Mouse (Mus musculus) forebrain, embryonic 15.5 days (tissue): ENCODE measurements around the gene Cdh1. TPM values are rescaled to one million over a fixed set of nuclear protein-coding genes. Genes with fewer than 3 reads are reported as not detected.

Experiments
- ATAC-seq: fragments of 200-750 bp; cut with Nextera tagmentation; replicated peaks from 2 replicates; pipeline ENCODE4 v1.8.0; 2017; ENCODE audit warnings: mild to moderate bottlenecking, moderate TSS enrichment, moderate library complexity
- H3K27ac ChIP-seq: fragments of 300-500 bp; sonication (generic); replicated peaks from 2 replicates; pipeline ENCODE4 v1.5.1; 2015; ENCODE audit warnings: mild to moderate bottlenecking, inconsistent platforms
- H3K27me3 ChIP-seq: fragments of 300-500 bp; sonication (generic); 2 replicates; pipeline ENCODE4 v1.6.1; 2015; ENCODE audit warnings: inconsistent platforms
- H3K36me3 ChIP-seq: fragments of 300-500 bp; sonication (generic); 2 replicates; pipeline ENCODE4 v1.6.1; 2015; ENCODE audit warnings: mild to moderate bottlenecking, inconsistent platforms
- H3K4me1 ChIP-seq: fragments of 300-500 bp; sonication (generic); 2 replicates; pipeline ENCODE4 v1.6.1; 2015; ENCODE audit warnings: inconsistent platforms
- H3K4me2 ChIP-seq: fragments of 300-500 bp; sonication (generic); replicated peaks from 2 replicates; pipeline ENCODE4 v1.6.1; 2015; ENCODE audit warnings: mild to moderate bottlenecking, inconsistent platforms
- H3K4me3 ChIP-seq: fragments of 300-500 bp; sonication (generic); 2 replicates; pipeline ENCODE4 v1.5.1; 2015; ENCODE audit warnings: mild to moderate bottlenecking, inconsistent platforms
- H3K9ac ChIP-seq: fragments of 300-500 bp; sonication (generic); replicated peaks from 2 replicates; pipeline ENCODE4 v1.6.1; 2015; ENCODE audit warnings: mild to moderate bottlenecking, inconsistent platforms
- H3K9me3 ChIP-seq: fragments of 300-500 bp; sonication (generic); 2 replicates; pipeline ENCODE4 v1.6.1; 2016; ENCODE audit warnings: inconsistent platforms
- WGBS: fragments of 180-500 bp; shearing (Covaris S2); methylation state at CpG from one replicate; pipeline ENCODE4 v1.1.7; 2015; ENCODE audit warnings: mixed read lengths; 5-methylcytosine and 5-hydroxymethylcytosine counted together
- polyA plus RNA-seq: library from polyadenylated mRNA; unstranded; fragments of >200 nt; fragmentation: Nextera tagmentation; extraction: Ambion mirVana; gene quantifications from 2 replicates; pipeline ENCODE4 v1.2.1, GENCODE M21; 2015

The Cdh1 gene
- polyA plus RNA-seq, 1 experiment from 2014 or later = 1.2 TPM

DNA sequence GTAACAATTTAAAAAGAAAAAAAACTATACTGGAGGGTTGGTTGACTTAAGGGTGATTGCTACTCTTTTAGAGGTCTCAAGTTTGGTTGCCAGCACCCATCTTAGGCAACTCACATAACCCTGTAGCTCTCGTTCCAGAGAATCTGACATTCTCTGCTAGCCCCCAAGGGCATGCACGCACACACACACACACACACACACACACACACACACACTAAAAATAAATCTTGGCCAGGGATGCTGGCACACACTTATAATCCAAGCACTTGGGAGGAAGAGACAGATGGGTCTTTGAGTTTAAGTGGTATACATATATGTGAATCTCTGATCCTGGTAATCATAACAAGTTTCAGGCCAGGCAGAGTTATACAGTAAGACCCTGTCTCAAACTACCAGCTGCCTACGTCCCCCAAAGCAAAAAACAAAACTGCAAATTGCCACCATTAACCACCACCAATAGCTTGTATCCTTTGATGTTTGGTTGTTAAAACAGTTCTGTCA, 94.6 kb downstream of the Cdh1 start:
- Histone ChIP-seq H3K36me3 (no peaks in the 10 kb centered on the region; the same call in 1 of the 2 replicates), H3K4me3 (no peak overlapping the region), H3K9me3 (no peaks in the 10 kb centered on the region), H3K4me1 (no peaks in the 10 kb centered on the region), H3K4me2 (no peak overlapping the region), H3K9ac (no peak overlapping the region), H3K27ac (no peak overlapping the region), H3K27me3 (no peaks in the 10 kb centered on the region)
- no peak; the same call in 1 of the 2 replicates for ATAC-seq
- 69% methylated on average over 3 of the region's 3 CpGs for WGBS

DNA sequence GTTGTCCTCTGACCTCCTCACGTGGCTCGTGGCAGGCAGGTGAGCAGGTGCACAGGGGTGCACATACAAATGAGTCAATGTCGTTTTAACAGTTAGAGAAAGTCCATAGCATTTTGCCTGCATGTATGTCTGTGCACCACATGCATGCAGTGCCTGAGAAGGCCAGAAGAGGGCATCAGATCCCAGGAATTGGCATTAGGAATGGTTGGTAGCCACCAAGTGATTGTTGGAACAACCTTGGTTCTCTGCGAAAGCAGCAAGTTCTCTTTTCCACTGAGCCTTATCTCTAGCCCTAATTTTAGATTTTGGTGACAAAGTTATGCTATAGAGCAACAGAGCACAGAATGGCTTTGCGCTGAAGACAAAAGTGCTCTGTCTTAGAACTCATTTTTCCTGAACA, 96.4 kb downstream of the Cdh1 start:
- no peak for ATAC-seq
- no peaks in the 10 kb centered on the region for H3K9me3 ChIP-seq
- no peak overlapping the region for H3K4me2 ChIP-seq
- no peak overlapping the region for H3K27ac ChIP-seq
- H3K9ac ChIP-seq = no peak overlapping the region
- WGBS = 73% methylated on average over 5 of the region's 5 CpGs
- H3K36me3 ChIP-seq = no peaks in the 10 kb centered on the region; the same call in 1 of the 2 replicates
- no peaks in the 10 kb centered on the region for H3K4me1 ChIP-seq
- H3K27me3 ChIP-seq = no peaks in the 10 kb centered on the region
- H3K4me3 ChIP-seq = no peak overlapping the region

DNA sequence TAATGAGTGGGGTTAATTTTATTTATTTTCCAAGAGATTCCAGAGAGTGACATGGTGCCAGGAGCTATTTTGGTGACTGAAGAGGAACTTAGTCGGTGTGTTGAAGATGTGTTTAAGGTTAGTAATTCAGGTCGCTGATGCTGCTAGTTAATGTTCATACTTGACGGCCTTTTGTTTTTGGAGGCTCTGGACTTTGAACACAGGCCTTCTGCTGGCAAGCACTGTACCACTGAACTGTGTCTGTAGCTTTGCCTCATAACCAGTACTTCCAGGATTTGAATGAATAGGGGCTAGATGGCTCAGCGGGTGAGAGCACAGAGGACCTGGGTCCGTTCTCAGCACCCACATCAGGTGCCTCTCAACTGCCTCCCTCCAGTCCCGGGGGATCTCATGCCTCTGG, 97.0 kb downstream of the Cdh1 start:
- H3K36me3 ChIP-seq = no peaks in the 10 kb centered on the region; the same call in 1 of the 2 replicates
- WGBS = 91% methylated on average over 6 of the region's 6 CpGs
- ATAC-seq = no peak

DNA sequence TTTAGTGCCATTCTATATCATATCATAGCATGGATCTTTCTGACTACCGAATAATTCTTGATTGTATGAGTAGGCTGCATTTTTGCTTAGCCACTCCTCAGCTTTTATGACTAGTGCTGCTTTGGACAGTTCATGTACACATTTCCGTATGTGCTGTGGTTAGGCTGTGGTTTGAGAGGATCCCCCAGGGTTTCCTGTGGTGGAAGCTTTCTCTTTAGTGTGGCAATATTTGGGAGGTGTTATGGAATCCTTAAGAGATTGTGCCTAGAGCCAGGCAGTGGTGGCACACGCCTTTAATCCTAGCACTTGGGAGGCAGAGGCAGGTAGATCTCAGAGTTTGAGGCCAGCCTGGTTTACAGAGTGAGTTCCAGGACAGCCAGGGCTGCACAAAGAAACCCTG, 98.2 kb downstream of the Cdh1 start:
- Histone ChIP-seq H3K4me2 (no peak overlapping the region), H3K9ac (no peak overlapping the region), H3K4me3 (no peak overlapping the region), H3K4me1 (no peaks in the 10 kb centered on the region), H3K36me3 (no peaks in the 10 kb centered on the region; the same call in 1 of the 2 replicates), H3K9me3 (no peaks in the 10 kb centered on the region), H3K27me3 (no peaks in the 10 kb centered on the region), H3K27ac (no peak overlapping the region)
- 91% methylated on average over 3 of the region's 3 CpGs for WGBS
- no peak for ATAC-seq

More for the DNA sequence above, 97.0 kb downstream of the Cdh1 start:
- Histone ChIP-seq H3K4me1 (no peaks in the 10 kb centered on the region), H3K9me3 (no peaks in the 10 kb centered on the region), H3K4me3 (no peak overlapping the region), H3K4me2 (no peak overlapping the region), H3K9ac (no peak overlapping the region), H3K27me3 (no peaks in the 10 kb centered on the region), H3K27ac (no peak overlapping the region)

DNA sequence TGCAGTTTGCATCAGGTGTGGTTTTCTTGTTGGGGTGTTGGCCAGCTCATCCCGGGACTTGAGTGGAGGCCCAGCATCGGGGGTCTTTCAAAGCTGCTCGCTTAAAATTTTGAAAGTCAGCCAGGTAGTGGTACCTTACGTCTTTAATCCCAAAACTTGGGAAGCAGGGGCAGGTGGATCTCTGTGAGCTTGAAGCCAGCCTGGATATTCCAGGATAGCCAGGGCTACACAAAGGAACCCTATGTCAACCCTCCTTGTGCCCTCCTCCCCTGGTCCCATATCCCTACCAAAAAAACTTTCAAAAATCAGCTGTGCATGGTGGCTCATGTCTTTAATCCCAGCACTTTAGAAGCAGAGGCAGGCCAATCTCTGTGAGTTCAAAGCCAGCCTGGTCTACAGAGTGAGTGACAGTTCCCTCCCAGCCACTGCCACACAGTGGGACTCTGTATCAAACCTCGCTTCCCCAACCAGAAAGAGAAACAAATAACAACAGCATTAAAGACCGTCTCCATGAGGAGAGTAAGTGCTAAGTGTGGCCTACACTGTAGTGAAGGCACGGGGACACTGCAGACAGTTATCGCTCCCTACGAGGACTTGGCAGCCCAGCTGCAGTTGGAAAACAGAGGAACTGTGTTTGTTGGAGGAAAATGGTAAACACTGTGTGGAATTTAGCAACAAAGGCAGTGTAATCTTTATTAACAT, 101.2 kb downstream of the Cdh1 start:
- Histone ChIP-seq H3K9me3 (no peaks in the 10 kb centered on the region), H3K27ac (peak overlapping the region; percentile 66), H3K36me3 (no peaks in the 10 kb centered on the region; the same call in 1 of the 2 replicates), H3K4me3 (no peak overlapping the region), H3K9ac (no peak overlapping the region), H3K4me2 (no peak overlapping the region), H3K27me3 (no peaks in the 10 kb centered on the region), H3K4me1 (no peaks in the 10 kb centered on the region)
- ATAC-seq = peak; percentile 41; the same call in 1 of the 2 replicates
- 74% methylated on average over 9 of the region's 9 CpGs for WGBS

DNA sequence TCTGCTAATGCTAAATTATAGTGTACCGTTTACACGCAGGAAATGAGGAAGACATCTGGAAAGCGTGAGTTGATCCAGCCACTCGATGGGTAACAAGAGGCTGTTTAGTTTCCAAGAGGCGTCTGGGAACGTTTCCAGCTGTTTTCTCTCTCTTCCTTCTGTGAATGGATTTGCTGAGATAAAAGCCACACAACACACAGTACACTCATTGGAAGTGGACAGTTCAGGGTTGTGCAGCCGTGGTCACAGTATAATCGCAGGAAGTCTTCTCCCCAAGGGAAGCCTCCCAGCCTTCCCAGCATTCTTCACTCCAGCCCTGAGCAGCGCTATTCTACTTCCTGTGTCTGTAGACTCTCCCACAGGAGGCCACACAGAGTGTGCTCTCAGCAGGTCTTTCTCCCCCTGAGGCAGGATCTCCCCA, 101.8 kb downstream of the Cdh1 start:
- ATAC-seq = peak; percentile 46; the same call in 1 of the 2 replicates
- Histone ChIP-seq H3K27me3 (no peaks in the 10 kb centered on the region), H3K36me3 (no peaks in the 10 kb centered on the region), H3K4me2 (no peak overlapping the region), H3K4me1 (no peaks in the 10 kb centered on the region), H3K9me3 (no peaks in the 10 kb centered on the region), H3K27ac (peak overlapping the region; percentile 66), H3K4me3 (no peak overlapping the region), H3K9ac (no peak overlapping the region)
- WGBS = 47% methylated on average over 9 of the region's 9 CpGs

DNA sequence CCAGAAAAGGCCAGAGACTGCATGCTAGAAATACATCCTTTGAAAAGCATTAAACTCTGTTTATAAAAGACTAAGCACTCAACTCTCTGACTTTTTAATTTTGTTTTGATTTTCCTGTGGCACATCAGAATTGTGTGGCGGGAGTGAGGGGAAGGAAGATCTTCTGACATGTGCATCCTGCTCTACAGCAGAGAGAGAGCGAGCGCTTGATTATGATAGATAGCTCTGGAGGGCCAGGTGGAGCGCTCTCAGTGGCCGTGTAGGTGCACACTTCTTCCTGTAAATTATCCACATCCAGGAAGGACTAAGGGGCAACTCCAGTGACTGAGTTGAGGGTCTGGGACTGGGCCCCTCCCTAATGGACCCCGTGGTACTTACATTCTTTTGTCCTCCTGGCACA, 103.0 kb downstream of the Cdh1 start:
- H3K27me3 ChIP-seq = no peaks in the 10 kb centered on the region
- H3K4me1 ChIP-seq = no peaks in the 10 kb centered on the region

DNA sequence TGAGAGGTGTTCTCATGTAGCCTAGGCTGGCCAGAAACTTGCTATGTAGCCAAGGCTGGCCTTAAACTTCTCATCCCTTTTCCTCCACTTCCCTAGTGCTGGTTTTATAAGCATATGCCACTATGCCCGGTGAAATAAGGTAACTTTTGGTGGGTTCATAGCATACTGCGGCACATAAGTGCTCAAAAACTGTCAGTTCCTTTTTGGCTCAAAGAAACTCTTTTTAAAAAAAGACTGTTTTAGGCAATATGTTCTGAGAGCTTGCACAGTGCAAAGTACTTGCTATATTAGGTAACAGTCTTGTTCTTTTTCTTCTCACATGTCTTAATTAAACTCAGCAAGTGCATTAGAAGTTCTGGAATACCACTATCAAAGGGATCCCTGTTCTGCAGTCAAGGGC, 106.9 kb downstream of the Cdh1 start:
- no peak overlapping the region for H3K9ac ChIP-seq

More for the DNA sequence above, 103.0 kb downstream of the Cdh1 start:
- WGBS = 84% methylated on average over 6 of the region's 6 CpGs
- no peak overlapping the region for H3K27ac ChIP-seq
- no peak overlapping the region for H3K9ac ChIP-seq
- H3K4me3 ChIP-seq = no peak overlapping the region
- H3K9me3 ChIP-seq = no peaks in the 10 kb centered on the region
- no peak for ATAC-seq
- H3K36me3 ChIP-seq = no peaks in the 10 kb centered on the region
- H3K4me2 ChIP-seq = no peak overlapping the region

DNA sequence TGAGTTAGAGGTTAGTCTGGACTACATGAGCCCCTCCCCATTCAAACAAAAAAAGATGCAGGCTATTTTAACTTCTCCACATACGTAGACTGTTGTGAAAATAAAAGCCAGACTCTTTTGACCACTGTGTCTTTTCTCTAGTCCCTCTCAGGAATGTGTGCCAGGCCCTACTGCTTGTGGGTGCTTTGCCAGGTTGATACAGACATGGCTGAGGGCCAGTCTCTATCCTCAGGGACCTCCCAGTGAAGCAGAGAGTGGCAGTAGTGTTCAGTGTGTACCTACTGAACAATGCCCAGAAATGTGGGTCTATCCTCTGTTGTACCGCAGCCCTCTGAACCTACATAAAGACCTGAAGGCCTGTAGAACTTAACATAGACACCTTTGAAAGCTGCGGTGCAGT, 109.3 kb downstream of the Cdh1 start:
- H3K9ac ChIP-seq = no peak overlapping the region
- H3K27ac ChIP-seq = no peak overlapping the region
- H3K27me3 ChIP-seq = no peaks in the 10 kb centered on the region
- H3K36me3 ChIP-seq = no peaks in the 10 kb centered on the region
- H3K4me1 ChIP-seq = no peaks in the 10 kb centered on the region
- no peak overlapping the region for H3K4me3 ChIP-seq
- no peak for ATAC-seq
- 46% methylated on average over 3 of the region's 3 CpGs for WGBS
- H3K4me2 ChIP-seq = no peak overlapping the region
- H3K9me3 ChIP-seq = no peaks in the 10 kb centered on the region

More for the DNA sequence above, 106.9 kb downstream of the Cdh1 start:
- Histone ChIP-seq H3K4me3 (no peak overlapping the region), H3K4me2 (no peak overlapping the region), H3K4me1 (no peaks in the 10 kb centered on the region), H3K36me3 (no peaks in the 10 kb centered on the region), H3K9me3 (no peaks in the 10 kb centered on the region), H3K27me3 (no peaks in the 10 kb centered on the region), H3K27ac (no peak overlapping the region)
- no peak for ATAC-seq
- WGBS = 91% methylated on average over 2 of the region's 2 CpGs

DNA sequence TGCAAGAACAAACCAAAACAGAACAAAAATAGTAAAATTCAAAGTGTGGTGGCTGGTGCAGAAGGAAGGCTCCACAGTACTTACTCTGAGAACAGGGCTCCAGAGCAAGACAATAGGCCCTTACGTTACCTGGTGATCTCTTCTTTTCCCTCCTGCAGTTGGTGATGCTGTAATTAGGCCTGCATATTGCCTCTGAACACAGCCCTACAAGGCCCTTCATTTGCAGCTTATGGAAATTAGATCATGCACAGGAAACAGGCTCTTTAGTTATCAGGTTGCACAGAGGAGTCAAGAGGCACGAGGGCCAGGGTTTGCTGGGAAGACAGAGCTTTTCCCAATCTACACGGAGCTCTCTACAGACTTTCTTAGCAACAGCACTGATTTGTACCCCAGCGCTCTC, 111.1 kb downstream of the Cdh1 start:
- no peaks in the 10 kb centered on the region for H3K27me3 ChIP-seq
- H3K9me3 ChIP-seq = no peaks in the 10 kb centered on the region
- H3K36me3 ChIP-seq = no peaks in the 10 kb centered on the region
- H3K4me1 ChIP-seq = peaks cover 7% of the 10 kb centered on the region
- WGBS = 62% methylated on average over 4 of the region's 4 CpGs
- H3K4me3 ChIP-seq = no peak overlapping the region
- no peak overlapping the region for H3K27ac ChIP-seq
- no peak overlapping the region for H3K9ac ChIP-seq
- ATAC-seq = no peak
- H3K4me2 ChIP-seq = no peak overlapping the region

DNA sequence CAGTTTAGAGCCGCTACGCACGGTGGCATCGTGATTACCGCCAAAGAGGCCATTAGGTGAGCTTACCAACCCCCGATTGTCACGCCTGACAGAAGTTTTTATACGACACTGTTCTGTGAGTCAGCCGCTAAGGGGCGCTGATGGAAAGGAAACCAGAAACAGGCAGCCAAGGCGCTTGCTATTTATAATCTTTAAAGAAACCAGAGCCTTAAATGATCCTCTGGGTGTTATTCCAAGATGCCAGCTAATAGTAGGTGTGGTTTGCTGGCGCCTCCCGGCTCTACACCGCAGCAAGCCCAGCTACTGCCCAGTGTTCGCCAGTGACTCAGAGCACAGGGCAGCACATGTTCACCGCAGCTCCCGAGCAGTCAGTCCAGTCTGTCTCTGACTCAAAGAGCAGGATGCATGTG, 114.9 kb downstream of the Cdh1 start:
- no peaks in the 10 kb centered on the region for H3K27me3 ChIP-seq
- peak overlapping the region; percentile 17; the same call in 1 of the 2 replicates for H3K9ac ChIP-seq
- ATAC-seq = peak; percentile 60
- 17% methylated on average over 17 of the region's 17 CpGs for WGBS
- H3K27ac ChIP-seq = 0 out of 2 replicates have a peak overlapping the region, but pooled peaks have one; percentile 27
- peaks cover 8% of the 10 kb centered on the region for H3K4me1 ChIP-seq
- H3K36me3 ChIP-seq = no peaks in the 10 kb centered on the region
- H3K4me2 ChIP-seq = peak overlapping the region; percentile 33
- H3K4me3 ChIP-seq = 0 out of 2 replicates have a peak overlapping the region, but pooled peaks have one; percentile 16
- no peaks in the 10 kb centered on the region for H3K9me3 ChIP-seq
